Mouse (Mus musculus): ENCODE measurements around the gene Prrx1. TPM values are rescaled to one million over a fixed set of nuclear protein-coding genes. Genes with fewer than 3 reads are reported as not detected.

Prrx1 gene
- total RNA-seq, 2 experiments from 2014 or later: 5.2 to 5.3 TPM

DNA sequence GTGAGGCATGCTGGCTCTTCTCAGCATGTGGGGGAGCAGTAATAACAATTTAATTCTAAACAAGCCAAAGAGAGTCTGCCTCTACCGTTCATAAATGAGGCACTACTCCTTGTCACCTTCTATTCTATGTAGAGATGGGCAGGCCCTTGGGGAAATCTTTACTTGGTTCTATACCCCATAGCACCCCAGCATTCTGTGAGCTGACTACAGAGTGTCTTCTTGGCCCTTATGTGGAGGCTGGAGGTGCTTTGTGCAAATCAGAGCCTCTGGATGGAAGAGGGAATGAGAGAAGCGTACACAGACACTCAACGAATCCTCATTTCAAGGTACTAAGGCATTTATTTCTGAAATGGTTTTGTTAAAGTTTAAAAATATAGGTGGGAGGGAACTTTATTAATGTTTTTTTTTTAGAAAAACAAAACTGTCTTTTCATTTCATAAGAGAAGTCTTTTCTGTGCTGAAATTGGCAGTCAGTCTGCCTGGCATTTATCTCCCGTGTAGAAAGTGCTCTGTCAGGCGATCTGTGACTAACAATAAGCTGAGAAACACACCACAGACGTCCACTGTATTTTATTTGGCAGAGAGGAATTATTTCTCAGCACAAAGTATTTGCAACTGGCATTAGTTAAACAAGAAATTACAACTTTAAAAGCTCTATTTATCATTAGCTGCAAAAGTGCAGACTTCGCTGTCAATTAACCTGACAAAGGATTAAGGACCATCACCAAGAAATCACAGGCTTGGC is 33.2 kb downstream of the Prrx1 start:
- intact Hi-C loops (cut with DNase I): no loop called here
- DNase-seq (ENCODE audit: low spot score in 2 of 2): no peak

DNA sequence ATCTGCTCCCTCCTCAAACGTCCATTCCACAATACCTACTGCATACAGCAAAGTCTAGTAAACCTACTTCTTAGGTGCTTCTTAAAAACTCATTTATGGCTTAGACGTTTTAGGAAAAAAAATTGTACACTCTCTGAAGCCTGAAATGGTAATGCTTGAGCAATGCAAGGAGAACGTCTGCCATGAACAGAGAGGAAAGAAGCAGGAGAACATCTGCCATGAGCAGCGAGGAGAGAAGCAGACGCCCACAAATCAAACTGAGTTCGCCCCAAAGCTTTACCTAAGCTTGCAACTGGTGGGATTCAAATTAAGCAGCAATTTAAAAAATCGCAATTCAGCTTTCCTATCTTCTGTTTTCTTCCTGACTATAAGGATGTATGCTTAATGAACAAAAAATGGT is 36.4 kb downstream of the Prrx1 start:
- intact Hi-C loops (cut with DNase I): no loop called here
- DNase-seq (ENCODE audit: low spot score in 2 of 2): no peak

GRCm38 (mm10) chr1:163274919-163275318 is 38.6 kb downstream of the Prrx1 start:
- no peak for DNase-seq (ENCODE audit: low spot score in 2 of 2)
- intact Hi-C loops (cut with DNase I): no loop called here

GRCm38 (mm10) chr1:163273132-163273531 is 40.4 kb downstream of the Prrx1 start:
- no peak for DNase-seq (ENCODE audit: low spot score in 2 of 2)
- intact Hi-C loops (cut with DNase I): no loop called here

DNA sequence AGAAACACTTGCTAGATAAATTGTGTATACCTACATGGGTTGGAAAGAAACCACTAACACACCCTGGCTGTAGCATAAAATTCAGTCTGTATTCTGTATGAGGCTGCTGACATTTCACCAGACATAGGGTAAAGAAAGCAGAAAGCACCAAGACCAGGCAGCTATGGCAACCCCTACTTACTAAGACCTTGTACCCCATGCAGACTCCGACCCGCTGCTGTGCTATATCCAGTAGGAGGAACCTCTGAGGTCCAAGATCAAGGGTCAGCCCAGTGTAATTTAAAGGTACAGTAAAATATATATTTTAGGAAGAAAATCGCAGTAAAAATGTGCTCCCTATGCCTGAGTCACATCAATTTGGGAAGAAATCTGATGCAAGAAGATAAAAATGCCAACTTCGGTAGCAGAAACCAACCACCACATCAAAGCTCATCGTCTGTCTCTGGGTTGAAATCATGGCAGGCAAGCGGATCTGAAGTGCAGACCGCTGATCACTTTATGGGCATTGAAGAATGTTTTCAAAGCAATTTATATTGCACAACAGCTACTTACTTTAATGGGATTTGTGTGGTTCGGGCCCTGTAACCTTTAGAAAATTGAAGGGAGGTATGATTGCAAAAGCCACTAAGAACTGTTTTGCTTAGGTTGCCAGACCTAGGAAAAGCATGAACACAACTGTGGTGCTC is 46.5 kb downstream of the Prrx1 start:
- intact Hi-C loops (cut with DNase I): no loop called here
- no peak for DNase-seq (ENCODE audit: low spot score in 2 of 2)

- intact Hi-C loops (cut with DNase I): no loop called here
- no peak for DNase-seq (ENCODE audit: low spot score in 2 of 2)
These were observed 56.2 kb downstream of the Prrx1 start for GRCm38 (mm10) chr1:163257298-163257697.

- no peak for DNase-seq (ENCODE audit: low spot score in 2 of 2)
- intact Hi-C loops (cut with DNase I): no loop called here
These were observed 57.6 kb downstream of the Prrx1 start for GRCm38 (mm10) chr1:163255884-163256283.

GRCm38 (mm10) chr1:163252796-163253195 is 60.7 kb downstream of the Prrx1 start:
- intact Hi-C loops (cut with DNase I): no loop called here
- no peak for DNase-seq (ENCODE audit: low spot score in 2 of 2)

DNA sequence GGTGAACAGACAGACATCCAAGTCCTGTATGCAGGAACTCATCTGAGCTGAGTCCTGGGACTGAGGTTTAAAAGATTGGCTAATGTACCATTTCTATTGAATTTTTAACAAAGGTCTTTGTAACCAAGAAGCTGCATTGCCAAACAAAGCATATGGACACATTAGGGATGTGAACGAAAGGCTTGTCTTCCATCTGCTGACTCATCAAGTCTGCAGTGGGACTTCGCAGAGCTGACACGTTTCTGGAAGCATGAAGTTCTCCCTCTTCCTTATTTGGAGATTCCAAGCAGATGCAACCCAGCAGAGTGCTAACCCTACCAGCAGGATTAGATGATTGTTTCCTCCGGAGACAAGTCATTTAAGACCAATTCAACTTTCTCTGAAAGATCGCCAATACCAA is 61.2 kb downstream of the Prrx1 start:
- DNase-seq (ENCODE audit: low spot score in 2 of 2): no peak
- intact Hi-C loops (cut with DNase I): no loop called here

- DNase-seq (ENCODE audit: low spot score in 2 of 2): no peak
- intact Hi-C loops (cut with DNase I): no loop called here
These were observed 61.7 kb downstream of the Prrx1 start for GRCm38 (mm10) chr1:163251766-163252165.

GRCm38 (mm10) chr1:163238950-163239349 is 74.6 kb downstream of the Prrx1 start:
- DNase-seq (ENCODE audit: low spot score in 2 of 2): no peak
- intact Hi-C loops (cut with DNase I): no loop called here

- no peak for DNase-seq (ENCODE audit: low spot score in 2 of 2)
These were observed 82.3 kb downstream of the Prrx1 start for GRCm38 (mm10) chr1:163231230-163231629.

DNA sequence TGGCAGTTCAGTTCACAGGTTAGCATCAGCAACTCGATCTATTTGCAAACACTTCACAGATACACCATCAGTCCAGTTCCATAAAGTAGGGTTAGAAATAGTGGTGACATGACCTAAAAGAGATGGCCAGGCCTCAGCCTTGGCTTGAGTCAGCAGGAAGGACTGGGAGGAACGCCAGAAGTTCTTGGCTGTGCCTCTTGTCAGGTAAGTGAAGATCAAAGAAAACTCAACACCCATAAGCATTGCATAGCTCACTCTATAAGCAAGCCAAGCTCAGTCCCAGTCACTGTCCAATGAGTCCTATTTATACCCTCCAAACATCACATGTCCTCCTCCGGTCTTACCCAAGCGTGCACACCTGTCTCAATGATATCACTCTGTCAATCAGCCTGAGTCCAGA is 87.2 kb downstream of the Prrx1 start:
- DNase-seq (ENCODE audit: low spot score in 2 of 2): no peak
- intact Hi-C loops (cut with DNase I): no loop called here

More at GRCm38 (mm10) chr1:163231230-163231629, 82.3 kb downstream of the Prrx1 start:
- intact Hi-C loops (cut with DNase I): no loop called here

DNA sequence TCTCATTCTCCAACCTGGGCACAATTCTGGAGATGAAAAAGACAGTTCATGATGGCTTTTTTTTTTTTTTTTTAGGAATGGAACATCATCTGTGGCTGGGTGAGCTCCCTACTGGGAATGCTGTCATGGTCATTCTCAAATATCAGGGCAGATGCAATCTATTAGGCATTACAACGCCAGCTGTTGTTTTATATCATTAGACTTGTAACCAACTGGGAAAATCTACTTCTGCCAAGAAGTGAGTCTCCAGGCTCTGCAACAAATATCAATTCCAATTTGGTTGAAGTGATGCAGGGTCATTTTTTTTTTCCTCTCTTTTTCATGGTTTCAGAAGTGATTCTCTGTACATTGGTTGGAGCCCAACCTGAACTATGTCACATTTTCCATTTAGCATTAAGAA is 91.7 kb downstream of the Prrx1 start:
- DNase-seq (ENCODE audit: low spot score in 2 of 2): no peak
- intact Hi-C loops (cut with DNase I): no loop called here

DNA sequence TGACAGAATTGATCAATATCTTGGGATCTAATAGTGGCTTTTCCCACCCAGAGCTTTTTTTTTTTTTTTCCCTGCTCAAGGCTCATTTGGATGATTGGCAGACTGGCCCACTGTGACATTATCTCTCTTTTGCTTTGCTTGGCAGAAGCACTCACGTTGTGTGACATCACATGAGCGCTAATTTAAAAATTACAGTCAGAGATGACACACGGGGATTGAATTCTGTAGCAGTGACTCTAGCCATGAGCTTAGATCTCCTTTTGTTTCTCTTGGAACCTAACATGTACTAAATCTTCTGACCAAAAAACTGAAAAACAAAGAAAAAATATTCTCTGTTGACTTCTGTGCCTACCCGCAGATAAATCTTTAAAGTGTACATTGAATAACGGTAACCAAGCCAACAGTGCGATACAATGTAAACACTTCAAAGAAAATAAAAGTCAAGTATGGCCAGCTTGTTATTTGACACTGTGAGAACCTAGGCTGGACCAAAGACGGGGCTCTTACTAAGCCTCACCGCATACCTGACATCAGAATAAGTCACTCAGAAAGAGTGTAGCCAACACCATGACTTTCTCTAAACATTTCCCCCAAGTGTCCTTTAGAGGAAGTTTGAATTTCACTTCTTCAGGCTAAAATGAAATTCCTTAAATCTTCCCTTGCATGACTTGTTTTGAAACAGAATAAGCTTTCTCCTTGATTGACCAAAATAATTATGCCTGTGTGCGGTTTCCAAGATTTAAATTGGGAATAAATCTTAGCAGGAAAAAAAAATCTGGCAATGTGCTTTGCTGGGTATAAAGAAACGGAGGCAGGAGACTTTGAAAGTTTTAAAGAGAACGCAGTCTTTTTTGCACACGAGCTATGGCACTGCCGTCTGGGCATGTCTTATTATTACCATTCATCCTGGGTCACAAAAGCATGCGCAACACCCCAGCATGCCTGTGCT is 104.3 kb downstream of the Prrx1 start:
- DNase-seq (ENCODE audit: low spot score in 2 of 2): no peak
- intact Hi-C loops (cut with DNase I): no loop called here

DNA sequence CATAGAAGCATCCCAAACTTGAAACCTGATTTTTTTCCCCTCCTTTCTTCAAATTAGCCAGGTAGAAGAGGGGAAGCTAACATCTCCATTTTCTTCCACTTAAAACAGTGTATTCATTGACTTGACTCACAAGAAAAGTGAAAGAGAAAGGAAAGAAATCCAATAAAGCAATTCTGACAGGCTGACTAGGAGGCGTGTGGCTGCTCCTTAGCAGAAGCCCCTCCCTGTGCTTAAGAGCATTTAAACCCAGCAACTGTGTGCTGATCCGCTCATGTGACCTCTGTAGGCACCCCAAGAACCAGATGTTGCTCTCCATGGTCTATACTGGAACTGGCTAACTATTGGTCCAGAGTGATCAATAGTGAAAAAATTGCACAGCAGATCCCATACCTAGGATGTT is 114.7 kb downstream of the Prrx1 start:
- no peak for DNase-seq (ENCODE audit: low spot score in 2 of 2)
- intact Hi-C loops (cut with DNase I): no loop called here

DNA sequence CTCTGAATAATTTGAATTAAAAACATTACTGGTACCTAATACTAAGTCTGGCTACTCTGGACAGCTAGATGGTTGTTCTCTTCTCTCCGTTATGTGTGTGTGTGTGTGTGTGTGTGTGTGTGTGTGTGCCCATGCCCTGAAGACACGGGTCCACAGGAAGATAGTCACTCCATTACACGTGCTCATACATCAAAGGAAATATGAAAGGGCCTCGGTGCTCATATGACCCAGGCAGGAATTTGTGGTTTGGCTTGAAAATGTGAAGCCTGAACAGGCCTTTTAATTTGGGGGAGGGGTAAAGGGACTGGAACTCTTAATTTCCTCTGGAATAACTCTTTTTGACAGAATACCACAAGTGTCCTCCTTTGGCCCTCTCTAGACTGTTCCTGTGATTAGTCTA is 115.5 kb downstream of the Prrx1 start:
- no peak for DNase-seq (ENCODE audit: low spot score in 2 of 2)
- intact Hi-C loops (cut with DNase I): no loop called here

Measured in left cerebral cortex, postnatal 36 days (tissue).